Mouse (Mus musculus) embryonic facial prominence, embryonic 11.5 days (tissue): ENCODE data around the gene Pla2g5. TPM values are rescaled to one million over a fixed set of nuclear protein-coding genes. Genes with fewer than 3 reads are reported as not detected.

Experiments used
- ATAC-seq: fragments of 200-750 bp; cut with Nextera tagmentation; replicated peaks from 2 replicates; pipeline ENCODE4 v1.8.0; 2017; ENCODE audit warnings: low read depth; ENCODE audit not compliant: insufficient number of reproducible peaks, low FRiP score, low TSS enrichment
- DNase-seq: peaks from one replicate; pipeline ENCODE4 v3.0.0-alpha.2; 2015; ENCODE audit warnings: low spot score
- H3K27ac ChIP-seq: fragments of 300-500 bp; sonication (generic); replicated peaks from 2 replicates; pipeline ENCODE4 v1.5.1; 2014; ENCODE audit warnings: mild to moderate bottlenecking, low read depth, low read length, control low read depth
- H3K27me3 ChIP-seq: fragments of 300-500 bp; sonication (generic); 2 replicates; pipeline ENCODE4 v1.6.1; 2014; ENCODE audit warnings: mild to moderate bottlenecking, low read length, moderate library complexity, mixed read lengths; ENCODE audit not compliant: control insufficient read depth, insufficient read depth
- H3K36me3 ChIP-seq: fragments of 300-500 bp; sonication (generic); replicated peaks from 2 replicates; pipeline ENCODE4 v1.6.1; 2014; ENCODE audit warnings: low read depth, mild to moderate bottlenecking, low read length, moderate library complexity, mixed read lengths; ENCODE audit not compliant: control insufficient read depth, insufficient read depth
- H3K4me1 ChIP-seq: fragments of 300-500 bp; sonication (generic); 2 replicates; pipeline ENCODE4 v1.6.1; 2014; ENCODE audit warnings: low read length, mixed read lengths; ENCODE audit not compliant: control insufficient read depth, insufficient read depth
- H3K4me2 ChIP-seq: fragments of 300-500 bp; sonication (generic); 2 replicates; pipeline ENCODE4 v1.6.1; 2014; ENCODE audit warnings: low read depth, mild to moderate bottlenecking, control low read depth, low read length, moderate library complexity
- H3K4me3 ChIP-seq: fragments of 300-500 bp; sonication (generic); 2 replicates; pipeline ENCODE4 v1.5.1; 2014; ENCODE audit warnings: low read depth, low read length, control low read depth
- H3K9ac ChIP-seq: fragments of 300-500 bp; sonication (generic); replicated peaks from 2 replicates; pipeline ENCODE4 v1.6.1; 2014; ENCODE audit warnings: mild to moderate bottlenecking, control low read depth, low read length
- H3K9me3 ChIP-seq: fragments of 300-500 bp; sonication (generic); replicated peaks from 2 replicates; pipeline ENCODE4 v1.6.1; 2016; ENCODE audit warnings: mild to moderate bottlenecking, low read length, inconsistent platforms, mixed read lengths; ENCODE audit not compliant: control insufficient read depth
- WGBS: fragments of 180-500 bp; shearing (Covaris S2); extraction: QIAGEN DNeasy Blood & Tissue Kit; methylation state at CpG from one replicate; pipeline ENCODE4 v1.1.7; 2014; 5-methylcytosine and 5-hydroxymethylcytosine counted together
- polyA plus RNA-seq: library from polyadenylated mRNA; unstranded; fragments of >200 nt; fragmentation: Nextera tagmentation; extraction: Ambion mirVana; gene quantifications from 2 replicates; pipeline ENCODE4 v1.2.1, GENCODE M21; 2014

Gene Pla2g5
- polyA plus RNA-seq, 1 experiment from 2014 or later, result 0.87 TPM

DNA sequence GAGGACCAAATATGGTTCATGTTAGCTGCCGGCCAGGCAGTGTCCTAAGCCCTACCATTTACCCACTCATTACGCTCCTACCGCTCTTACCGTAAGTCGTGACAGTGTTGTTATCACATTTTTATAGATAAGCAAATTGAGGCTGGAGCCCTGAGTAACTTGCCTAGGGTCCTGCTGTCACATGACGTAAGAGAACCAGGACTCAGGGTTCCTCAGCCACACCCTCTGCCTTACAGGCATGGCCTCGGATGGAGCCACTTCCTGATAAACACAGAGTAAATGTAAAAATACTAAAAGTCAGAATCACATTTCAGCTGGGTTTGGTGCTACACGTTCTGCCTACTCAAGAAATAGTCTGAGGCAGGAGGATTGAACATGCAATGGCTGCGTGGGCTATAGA is 108.8 kb downstream of the Pla2g5 start:
- H3K36me3 ChIP-seq, result no peaks in the 10 kb centered on the region
- H3K4me1 ChIP-seq, result no peaks in the 10 kb centered on the region
- H3K27me3 ChIP-seq, result no peaks in the 10 kb centered on the region
- H3K9ac ChIP-seq, result no peak overlapping the region
- H3K27ac ChIP-seq, result no peak overlapping the region
- ATAC-seq, result no peak
- no peak for DNase-seq
- no peak overlapping the region for H3K4me3 ChIP-seq
- H3K4me2 ChIP-seq, result no peak overlapping the region
- no peaks in the 10 kb centered on the region for H3K9me3 ChIP-seq
- WGBS, result 85% methylated on average over 9 of the region's 9 CpGs

DNA sequence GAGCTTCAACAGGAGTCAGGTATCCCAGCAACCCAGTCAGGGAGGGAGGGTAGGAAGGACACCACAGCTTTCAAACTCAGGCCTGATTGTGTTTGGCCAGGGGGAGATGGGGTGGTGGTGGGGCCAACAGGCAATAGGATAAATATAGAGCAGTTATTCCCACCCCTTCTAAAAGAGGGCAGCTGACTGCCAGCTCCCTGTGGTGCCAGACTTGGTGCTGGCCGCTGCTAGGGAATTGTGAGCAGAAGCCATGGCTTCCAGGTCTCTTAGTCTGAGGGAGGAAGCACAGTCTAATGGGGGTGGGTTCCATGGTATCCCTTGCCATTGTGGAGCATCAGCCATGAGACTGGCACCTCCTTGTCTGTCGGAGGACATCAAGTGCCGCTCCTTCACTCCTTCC is 109.7 kb downstream of the Pla2g5 start:
- H3K36me3 ChIP-seq, result no peaks in the 10 kb centered on the region
- DNase-seq, result no peak

DNA sequence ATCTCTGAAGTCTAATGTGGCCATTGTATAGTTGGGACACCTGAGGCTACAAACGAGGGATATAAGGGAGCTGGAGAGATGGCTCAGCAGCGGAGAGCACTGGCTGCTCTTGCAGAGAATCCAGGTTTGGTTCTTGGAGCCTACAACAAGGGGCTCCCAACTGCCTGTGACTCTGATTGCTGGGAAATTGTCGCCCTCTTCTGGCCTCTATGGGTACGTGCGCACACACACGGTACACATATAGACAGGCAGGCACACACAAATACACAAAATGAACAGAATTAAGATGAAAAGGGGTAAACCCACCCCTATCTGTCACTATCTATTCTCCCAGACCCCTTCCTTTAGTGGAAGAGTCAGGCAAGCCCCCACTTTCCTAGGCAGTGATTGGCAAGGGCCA is 110.7 kb downstream of the Pla2g5 start:
- Histone ChIP-seq H3K9ac (no peak overlapping the region), H3K9me3 (no peaks in the 10 kb centered on the region), H3K4me1 (no peaks in the 10 kb centered on the region), H3K4me2 (no peak overlapping the region), H3K27me3 (no peaks in the 10 kb centered on the region), H3K36me3 (no peaks in the 10 kb centered on the region), H3K27ac (no peak overlapping the region), H3K4me3 (no peak overlapping the region)
- 93% methylated on average over 6 of the region's 6 CpGs for WGBS
- no peak for ATAC-seq
- no peak for DNase-seq

More for the DNA sequence above, 109.7 kb downstream of the Pla2g5 start:
- no peaks in the 10 kb centered on the region for H3K27me3 ChIP-seq
- no peak overlapping the region for H3K4me3 ChIP-seq
- WGBS, result 90% methylated on average over 3 of the region's 3 CpGs
- H3K4me1 ChIP-seq, result no peaks in the 10 kb centered on the region
- ATAC-seq, result no peak
- H3K27ac ChIP-seq, result no peak overlapping the region
- H3K9me3 ChIP-seq, result no peaks in the 10 kb centered on the region
- H3K4me2 ChIP-seq, result no peak overlapping the region
- H3K9ac ChIP-seq, result no peak overlapping the region

Other genes starting within 250 kb of the Pla2g5 start
- 0.11 and 0.24 TPM in 2 replicates for gene Vwa5b1, start 227.6 kb downstream of the Pla2g5 start, polyA plus RNA-seq
- gene Pla2g2c, start 138.7 kb downstream of the Pla2g5 start, polyA plus RNA-seq, result 0.28 and 0.48 TPM in 2 replicates
- gene Ubxn10, start 126.3 kb downstream of the Pla2g5 start, polyA plus RNA-seq, result 1.1 and 1.4 TPM in 2 replicates
- gene Pla2g2f, start 105.9 kb downstream of the Pla2g5 start, polyA plus RNA-seq, result not detected in 2 replicates
- gene Pla2g2d, start 87.7 kb downstream of the Pla2g5 start, polyA plus RNA-seq, result 0.43 and 1.1 TPM in 2 replicates
- gene Gm13030, start 10.5 kb upstream of the Pla2g5 start, polyA plus RNA-seq, result not detected in 2 replicates
- gene Pla2g2e, start 14.5 kb upstream of the Pla2g5 start, polyA plus RNA-seq, result not detected in 2 replicates
- 3.9 and 4.2 TPM in 2 replicates for gene Otud3, start 50.5 kb upstream of the Pla2g5 start, polyA plus RNA-seq
- gene Rnf186, start 103.6 kb upstream of the Pla2g5 start, polyA plus RNA-seq, result not detected in 2 replicates
- gene Tmco4, start 109.4 kb upstream of the Pla2g5 start, polyA plus RNA-seq, result 1.7 and 2.2 TPM in 2 replicates
- gene Htr6, start 212.1 kb upstream of the Pla2g5 start, polyA plus RNA-seq, result 0.49 and 0.56 TPM in 2 replicates
- gene Nbl1, start 229.5 kb upstream of the Pla2g5 start, polyA plus RNA-seq, result 91.6 and 106 TPM in 2 replicates